Mouse (Mus musculus) spleen, adult 18-20 months (tissue): Measurements from ENCODE around the gene Nfib.

Source experiments
- DNase-seq, 2 experiments: peaks; one replicate each; pipeline ENCODE4 v3.0.0; 2022; ENCODE audit warnings: mixed read lengths in 2 of 2

The Nfib gene

DNA sequence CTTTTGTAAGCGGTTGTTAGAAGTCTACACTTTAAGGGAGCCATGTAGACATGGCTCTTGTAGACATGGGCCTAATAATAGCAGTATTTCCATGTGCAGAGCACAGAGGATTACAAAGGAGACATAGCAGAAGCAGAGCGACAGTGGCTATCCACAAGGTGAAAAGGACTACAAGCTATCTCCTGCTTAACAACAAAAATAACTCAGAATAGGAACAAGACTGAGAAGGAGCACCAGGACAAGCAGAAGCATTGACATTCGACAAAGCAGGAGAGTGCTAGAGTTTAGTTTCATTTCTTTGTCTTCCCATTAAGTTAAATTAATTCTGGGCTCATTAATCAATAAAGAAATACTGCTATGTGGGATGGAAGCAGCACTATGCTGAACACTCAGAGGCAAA, 372.1 kb downstream of the Nfib start:
- no peak for DNase-seq

DNA sequence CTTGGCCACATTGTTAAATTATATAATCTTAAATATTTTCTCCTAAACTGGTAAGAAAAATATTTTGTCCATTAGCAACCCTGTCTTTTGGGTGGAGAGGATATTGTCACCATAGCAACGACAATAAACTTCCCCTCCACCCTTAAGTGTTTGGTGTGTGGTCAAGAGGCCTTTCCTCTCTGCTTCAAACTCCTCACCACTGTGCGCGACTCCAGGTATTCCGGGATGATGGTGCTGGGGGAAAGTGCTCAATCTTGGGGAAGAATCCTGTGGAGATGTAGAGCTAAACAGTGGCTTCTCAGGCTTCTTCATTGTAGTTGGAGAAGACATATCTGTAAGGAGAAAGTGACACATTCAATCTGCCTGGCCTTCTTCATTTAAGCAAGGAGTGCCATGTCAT, 375.5 kb downstream of the Nfib start:
- no peak for DNase-seq

DNA sequence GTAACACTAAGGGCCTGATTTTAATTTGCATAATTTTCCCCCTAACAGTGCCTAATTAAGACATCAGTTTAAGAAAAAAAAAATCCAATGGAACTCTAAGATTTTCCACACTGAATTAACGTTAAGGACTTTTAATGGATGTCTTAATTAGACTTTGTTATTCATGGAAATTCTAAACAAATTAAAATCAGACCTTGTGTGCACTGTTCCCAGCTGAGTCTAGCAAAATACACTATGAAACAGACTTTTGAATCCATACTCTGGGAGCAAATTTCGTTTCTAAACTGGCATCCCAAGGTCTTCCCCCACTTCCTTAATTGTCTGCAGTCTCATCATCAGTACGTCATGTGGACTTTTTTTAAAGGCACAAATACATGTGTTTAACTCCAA, 379.4 kb downstream of the Nfib start:
- no peak for DNase-seq

DNA sequence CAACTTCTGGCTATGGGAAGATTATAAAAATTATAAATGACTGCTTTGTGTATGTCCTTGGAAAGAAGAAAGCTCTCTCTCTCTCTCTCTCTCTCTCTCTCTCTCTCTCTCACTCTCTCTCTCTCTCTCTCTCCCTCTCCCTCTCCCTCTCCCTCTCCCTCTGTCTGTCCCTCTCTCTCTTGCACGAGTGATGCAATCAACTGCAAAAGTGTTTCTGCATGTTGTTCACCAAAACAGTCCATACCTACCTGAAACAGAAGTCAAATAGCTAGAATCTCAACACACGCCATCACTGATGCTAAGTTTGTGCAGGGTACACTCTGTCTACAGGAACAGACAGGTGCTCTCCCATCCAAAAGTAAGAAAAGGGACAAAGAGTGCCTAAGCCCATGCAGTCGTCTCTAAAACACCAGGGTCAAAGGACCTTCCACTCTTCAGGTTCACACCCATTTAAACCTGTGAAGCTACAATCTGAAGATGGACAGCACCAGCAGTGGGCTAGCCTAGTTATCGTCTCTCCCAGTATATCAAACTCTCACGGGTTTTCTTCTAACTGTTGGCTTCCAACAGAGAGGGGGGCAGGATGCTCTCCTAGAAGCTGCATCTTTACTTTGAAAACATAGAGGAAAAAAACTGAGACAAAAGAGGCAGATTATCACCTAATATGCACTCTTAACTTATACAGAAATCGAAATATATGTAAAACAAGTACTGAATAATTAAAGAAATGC, 380.0 kb downstream of the Nfib start:
- DNase-seq, result no peak

DNA sequence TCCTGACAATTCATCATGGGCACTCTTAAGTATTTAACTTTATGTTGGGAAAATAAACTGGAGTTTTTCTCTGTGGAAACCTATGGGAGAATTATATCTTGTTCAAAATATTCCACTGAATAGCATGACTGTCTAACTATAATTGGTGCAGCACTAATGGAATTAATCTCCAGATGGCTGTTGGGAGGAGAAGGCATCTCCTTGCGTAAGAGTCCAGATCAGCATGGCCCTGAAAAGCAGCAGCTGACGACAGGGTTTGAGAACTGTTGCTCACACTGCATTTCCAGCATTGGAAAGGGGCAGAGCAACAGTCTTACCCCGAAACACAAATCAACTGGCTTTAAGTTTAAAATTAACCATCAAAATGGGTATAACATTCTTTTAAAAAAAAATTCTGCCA, 380.6 kb downstream of the Nfib start:
- no peak for DNase-seq

DNA sequence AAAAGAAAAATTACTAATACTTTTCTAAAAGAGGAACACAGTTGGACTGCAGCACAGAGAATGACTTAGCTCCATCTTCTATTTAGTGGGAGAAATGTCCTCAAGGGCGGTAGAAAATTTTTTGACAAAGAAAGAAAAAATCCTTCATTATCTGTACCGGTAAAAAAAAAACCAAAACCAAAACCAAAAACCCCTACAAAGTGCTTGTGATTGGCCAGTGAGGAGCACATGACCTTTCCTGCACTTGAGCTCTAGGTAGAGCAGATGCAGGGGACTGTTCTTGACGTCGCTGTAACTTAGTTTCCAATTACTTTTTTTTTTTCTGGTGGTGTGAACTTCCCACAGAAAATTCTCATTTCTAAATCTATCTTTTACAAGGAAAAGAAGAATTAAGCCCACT, 384.5 kb downstream of the Nfib start:
- no peak for DNase-seq

DNA sequence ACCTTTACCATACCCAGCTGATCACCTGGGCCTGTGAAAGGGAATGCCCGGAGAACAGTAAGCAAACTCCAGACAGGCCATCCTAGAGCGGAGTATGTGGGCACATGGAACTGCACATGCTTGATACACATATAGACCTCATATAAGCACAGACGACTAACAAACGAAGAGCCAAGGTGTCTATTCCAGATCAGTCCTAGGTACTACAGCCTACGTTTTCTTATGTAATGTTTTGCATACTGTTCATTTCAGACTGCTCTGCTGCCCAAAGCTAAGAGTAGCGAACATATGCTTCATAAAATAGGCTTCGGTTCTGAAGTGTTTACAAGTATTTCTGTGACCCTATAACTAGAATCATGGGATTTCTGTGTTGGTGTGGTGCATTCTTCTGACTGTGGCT, 386.2 kb downstream of the Nfib start:
- no peak for DNase-seq

DNA sequence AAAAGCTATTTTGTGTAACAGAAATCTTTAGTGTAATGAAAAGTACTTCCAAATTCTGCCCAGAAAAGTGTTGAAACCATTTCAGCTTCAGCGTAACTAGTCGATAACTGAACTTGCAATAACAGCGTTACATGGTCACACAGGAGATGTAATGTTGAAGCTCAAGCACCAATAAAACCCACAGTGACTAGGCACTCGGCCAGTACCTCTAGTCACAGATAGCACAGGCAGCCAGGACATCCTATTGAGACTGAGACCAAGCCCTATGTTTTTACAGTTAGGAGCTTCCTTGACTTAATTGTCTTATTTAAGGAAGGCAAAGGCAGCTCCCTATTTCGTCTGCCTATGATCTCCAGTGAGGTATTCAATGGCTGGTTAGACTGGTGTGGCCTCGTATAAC, 389.4 kb downstream of the Nfib start:
- no peak for DNase-seq

DNA sequence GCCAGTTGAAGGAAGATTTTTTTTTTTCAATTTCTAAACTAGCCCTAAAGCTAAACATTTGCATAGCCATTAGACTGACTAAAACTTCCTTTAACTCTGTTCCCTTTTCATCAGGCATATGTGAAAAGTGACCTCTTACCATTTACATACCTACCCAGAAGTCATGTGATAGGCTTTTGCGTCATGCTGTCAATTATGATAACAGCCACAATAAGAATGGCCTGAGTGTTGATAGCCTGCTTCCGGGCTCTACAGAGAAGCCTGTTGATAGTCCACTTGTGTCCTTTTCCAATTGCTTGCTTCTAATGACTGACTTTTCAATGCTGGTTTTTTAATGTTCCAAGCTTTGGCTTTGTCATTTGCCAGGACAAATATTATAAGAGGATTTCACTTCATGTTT, 389.8 kb downstream of the Nfib start:
- no peak for DNase-seq

DNA sequence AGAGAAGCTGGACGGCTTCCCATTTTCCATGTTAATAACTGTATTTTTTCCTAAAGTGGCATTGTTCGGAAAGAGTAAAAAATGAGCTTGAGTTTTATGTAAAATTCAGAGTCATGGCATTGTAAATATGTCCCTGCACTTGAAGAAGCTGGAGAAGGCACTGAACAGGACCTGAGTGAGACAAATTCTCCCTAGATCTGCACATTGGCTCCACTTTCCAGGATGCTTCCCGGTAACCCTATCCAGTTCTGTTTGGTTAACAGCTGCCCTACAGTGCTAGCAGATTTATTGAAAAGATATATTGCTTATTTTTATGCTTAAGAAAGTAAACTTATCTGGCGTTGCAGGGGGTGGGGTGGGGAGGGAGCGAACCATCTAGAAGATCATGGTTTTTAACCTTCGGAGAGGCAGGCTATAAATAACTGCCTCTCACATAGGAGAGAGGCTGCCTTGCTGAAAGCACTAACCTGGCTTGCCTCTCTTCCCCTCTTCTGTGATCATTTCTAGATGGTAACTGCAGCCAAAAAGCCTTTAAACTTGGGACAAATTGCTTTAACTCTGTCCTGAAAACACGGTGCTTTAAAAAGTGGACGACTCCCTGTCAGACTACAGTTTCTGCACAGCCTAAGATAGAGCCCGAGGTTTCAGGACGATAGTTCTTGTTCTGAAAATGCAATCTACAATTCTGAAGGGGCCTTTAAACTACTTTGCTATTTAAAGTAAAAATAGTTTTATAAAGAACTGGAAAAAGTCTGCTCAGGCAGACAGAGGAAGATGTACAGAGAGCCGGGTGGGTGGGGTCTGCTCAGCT, 394.4 kb downstream of the Nfib start:
- no peak for DNase-seq

DNA sequence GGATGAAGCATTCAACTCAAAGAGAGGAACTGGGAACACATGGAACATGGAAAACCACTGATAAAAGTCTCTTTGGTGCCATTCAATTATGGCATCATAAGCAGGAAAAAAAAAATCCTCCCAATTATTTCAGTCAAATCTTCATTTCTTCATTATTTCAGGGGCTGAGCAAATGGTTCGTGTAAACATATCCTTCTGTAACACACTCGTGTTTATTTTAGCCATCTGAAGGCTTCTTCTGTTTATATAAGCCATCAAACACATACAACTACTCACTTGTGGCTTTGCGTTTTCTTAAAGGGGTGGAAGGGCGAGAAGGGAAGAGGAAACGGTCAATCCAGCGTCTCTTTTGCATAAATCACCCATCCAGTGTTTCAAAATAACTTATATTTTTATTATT, 399.5 kb downstream of the Nfib start:
- no peak for DNase-seq

DNA sequence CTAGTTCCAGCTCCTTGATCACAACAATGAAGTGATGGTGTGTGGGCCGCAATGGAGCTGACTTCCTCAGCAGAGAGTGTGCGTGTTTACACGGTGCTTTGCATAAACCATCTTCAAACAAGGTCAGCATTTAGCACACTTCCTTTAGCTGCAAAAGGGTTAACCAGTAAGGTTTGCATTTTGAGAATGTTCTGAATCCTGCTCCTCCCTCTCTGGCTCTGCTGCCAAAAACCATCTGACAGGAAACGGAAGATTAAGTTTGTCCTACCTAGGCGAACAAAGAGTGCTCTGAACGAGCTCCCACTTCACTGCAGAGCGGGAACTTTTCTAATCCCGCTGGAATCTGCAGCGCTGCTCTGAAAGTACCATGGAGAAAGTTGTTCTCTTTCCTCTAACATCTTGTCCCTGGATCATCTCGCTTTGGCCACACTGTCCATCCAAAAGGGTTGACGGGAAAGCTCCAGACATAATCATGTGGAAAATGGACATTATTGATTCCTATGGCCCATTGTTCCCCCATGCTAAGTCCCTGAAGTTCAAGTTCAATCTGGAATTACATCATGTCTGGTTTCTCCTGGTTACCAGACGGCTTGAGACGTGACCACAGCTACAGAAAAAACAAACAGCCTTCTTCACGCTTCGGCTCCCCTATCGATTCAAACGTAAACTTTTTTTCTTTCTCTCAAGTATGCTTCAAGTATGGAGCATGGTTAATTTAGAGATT, 401.2 kb downstream of the Nfib start:
- no peak for DNase-seq

DNA sequence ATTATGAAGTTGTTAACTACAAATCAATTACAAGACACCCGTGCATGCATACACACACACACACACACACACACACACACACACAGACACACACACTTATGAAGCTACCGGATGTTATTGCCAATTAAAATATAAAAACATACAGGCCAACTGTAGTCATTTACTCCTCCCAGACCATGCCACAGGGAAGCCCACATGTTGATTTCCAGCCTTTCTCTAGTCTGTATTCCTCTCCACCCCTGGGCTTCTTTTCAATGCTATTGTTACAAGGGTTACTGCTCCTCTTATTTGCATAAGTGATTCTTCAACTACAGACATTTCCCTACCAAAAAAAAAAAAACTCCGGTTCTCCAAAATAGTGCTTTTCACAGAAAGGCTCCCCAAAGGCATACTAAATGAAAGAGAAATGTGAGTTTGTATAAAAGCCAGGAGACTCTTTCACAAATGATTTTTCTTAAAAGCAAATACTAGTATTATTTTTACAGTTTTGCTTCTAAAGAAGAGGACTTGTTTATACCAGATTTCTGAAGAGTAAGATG, 402.1 kb downstream of the Nfib start:
- no peak for DNase-seq

DNA sequence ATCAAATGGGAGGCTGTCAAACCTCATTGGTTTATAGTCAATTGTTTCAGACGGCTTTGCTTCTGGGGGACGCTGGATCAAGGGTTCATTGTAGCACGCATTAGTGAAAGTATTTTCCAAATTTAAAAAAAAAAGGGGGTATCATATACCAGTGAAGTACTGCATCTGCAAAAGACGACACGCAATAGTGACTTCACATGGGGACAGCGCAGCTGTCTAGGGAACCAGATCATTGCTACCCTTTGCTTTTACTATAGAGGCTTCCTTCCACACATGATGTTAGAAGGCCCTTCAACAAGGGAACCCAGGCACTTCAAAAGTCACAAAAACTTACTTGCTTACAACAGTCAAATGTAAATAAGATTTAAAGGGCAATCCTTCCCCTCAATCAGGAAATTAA, 402.6 kb downstream of the Nfib start:
- DNase-seq, result no peak

DNA sequence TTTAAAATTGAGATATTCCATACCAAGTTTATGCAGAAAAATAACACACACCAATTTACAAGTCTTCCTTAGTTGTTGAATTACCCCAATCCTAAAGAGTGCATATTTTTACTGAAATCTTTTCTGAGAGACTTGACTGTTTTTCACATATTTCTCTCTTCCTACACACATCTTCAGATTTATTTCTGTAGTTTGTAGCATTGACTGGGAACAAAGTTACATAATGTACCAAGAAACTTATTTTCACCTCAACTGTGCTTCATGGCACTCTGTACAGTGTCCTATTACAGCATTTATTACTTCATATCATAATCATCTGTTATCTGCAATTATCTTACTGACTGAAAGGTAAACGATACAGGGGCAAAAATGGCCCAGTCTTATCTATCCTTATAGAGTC, 406.9 kb downstream of the Nfib start:
- no peak for DNase-seq

DNA sequence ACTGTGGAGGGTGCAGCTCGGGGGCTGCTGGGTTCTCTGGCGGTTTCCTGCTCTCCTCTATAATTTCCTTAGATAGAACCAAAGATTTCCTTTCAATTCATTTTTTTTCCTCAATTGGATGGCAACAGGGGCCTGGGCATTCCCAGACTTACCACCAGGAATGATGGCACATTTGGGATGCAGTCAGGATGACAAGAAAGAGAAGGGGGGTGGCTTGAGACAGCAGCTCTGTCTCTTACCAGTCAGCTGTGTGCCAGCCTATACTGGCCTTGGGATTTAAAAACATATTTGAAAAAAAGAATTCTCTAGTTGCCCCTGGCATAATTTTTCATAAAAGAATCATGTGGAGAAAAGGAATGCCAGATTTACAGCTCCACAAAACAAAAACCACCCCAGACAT, 408.0 kb downstream of the Nfib start:
- no peak for DNase-seq

DNA sequence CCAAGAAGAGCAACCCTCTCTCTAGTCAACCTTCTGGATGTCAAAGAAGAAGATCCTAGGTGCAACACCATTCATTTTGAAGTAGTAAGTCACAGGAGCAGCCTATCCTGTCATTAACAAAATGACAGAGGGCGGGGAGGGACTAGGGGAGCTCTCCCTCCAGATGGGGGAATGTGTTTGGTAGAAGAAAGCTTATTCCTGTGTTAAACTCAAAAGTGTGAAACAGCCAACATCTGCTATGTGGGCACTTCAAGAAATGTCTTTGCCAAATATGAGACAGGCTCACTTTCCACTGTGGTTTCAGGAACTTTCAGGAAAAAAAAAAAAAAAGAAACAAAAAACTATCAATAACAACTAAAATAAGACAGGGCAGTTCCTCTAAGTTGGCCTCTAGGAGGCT, 411.5 kb downstream of the Nfib start:
- no peak for DNase-seq

DNA sequence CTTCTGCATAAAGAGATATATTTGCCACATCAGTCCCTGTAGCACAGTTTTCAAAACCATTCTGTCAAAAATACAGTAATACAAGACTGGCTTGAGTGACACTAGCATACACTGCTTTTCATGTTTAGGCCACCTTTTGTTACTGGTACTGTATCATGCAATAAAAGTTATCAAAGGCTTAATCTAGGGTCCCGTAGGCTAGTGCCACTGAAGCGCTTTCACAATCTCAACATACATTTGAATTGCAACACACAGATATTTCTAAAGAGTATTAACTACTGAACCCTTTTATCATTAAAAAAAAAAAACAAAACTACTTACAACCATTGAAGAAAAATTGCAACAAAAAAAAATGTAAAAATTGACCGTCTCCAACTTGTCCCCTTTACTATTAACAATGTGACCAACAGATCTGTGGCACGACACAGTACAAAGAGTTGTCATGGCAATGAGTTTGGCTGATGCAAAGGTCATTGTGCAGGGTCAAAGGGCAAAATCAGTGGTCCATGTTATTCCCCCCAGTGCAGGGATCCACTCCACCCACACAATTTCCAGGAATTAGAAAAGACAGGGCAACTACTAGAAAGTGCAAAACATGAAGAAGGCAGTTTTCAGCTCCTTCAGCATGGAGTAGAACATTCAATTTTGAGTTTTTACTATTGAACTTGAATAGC, 414.2 kb downstream of the Nfib start:
- no peak for DNase-seq

DNA sequence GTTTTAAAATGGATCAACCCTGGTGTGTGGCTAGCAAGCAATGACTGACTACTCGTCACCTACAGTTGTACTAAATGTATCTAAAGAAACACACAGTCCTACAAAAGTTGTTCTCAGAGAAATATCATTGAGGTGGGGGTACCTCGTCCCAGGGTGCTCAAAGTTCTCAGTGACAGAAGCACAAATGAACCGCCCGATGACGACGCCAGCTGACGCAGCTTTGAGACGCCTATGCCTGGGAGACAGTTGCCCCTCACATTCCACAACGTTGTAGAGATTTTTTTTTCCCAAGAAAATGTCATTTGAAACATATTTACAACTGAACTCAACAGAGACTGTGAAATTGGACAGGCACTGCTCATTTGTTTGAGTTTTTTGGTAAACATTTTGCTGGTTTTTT, 414.9 kb downstream of the Nfib start:
- no peak for DNase-seq

DNA sequence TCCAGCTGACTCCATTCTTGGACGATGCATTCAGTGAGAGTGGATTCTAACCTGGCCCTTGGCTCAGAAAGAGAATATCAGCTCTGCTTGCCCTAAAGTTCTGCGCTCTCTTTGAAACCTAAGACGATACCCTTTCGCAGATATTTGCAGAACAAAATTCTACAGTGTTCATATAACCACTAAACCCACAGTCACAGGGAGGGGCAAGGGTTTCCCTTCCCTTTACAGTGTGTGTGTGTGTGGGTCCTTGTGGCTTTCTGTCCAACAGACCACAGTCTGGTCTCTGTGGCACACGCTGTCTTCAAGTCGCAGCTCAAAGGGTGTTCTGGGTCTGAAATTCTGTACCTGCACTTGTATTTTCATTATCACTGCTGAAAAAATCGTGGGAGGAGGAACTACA, 416.0 kb downstream of the Nfib start:
- DNase-seq, result no peak

DNA sequence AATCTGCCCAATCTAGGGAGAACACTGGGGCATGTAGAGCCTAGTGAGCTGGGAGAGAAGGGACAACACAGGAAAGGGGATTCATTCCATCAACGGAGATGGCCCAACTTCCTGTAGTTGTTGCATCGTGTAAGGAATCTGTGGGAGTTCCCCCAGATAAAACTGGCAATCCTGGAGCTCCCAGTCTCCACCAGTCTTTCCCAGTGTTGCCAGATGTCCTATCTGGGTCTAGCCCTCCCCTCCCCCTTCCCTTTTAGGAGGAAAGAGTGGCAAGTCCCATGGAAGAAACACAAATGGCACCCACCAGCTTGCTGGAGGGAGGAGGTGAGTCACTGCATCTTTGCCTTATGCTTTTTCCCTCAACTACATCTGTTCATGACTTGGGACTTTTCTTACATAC, 417.4 kb downstream of the Nfib start:
- DNase-seq, result no peak

DNA sequence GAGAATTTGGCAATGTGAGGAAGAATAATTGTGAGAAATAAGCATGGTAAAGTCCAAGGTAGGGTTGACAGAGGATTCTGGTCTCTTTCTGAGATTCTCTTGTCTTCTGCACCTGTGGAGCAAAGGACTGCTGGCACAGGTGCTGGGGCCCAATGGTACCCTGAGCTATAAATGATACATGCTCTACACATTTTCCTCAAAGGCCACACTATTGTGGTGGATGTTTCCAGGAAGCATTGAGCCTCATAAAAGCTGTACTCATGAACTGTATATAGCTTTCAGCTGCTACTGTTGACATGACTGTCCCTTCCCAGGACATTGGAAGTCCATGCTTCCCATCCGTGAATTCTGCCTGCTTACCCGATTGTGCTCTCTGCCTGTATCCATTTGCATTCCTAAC, 418.1 kb downstream of the Nfib start:
- DNase-seq, result no peak

DNA sequence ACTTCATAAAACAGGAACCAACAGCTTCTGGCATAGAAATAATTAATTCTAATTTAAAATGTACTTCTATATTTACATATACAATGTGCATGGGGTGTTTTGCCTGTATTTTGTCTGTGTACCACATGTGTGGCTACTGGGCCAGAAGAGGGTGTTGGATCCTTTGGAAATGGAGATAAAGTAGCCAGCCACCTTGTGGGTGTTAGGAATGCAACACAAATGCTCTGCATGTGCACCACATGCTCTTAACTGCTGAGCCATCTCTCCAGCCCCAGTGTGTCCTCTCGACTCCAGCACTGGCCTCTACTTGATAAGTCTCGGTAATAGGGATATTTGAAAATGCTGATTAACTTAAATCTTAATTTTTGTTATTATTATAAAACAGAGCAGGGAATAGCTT, 418.6 kb downstream of the Nfib start:
- DNase-seq, result no peak
